Mouse (Mus musculus) left cerebral cortex, postnatal 14 days (tissue): ENCODE measurements around the gene Abtb2. TPM values are rescaled to one million over a fixed set of nuclear protein-coding genes. Genes with fewer than 3 reads are reported as not detected.

Source experiments
- DNase-seq, 2 experiments: peaks; one replicate each; pipeline ENCODE4 v3.0.0; 2021 to 2022; ENCODE audit warnings: low spot score in 2 of 2, mixed read lengths in 1 of 2
- intact Hi-C: fragments of 180-260 bp; cut with DNase I; formaldehyde crosslinking; loops from one replicate; pipeline ENCODE4 v1.15.1; 2025
- total RNA-seq, 2 experiments: library from RNA; stranded (reverse); gene quantifications; 2 replicates each; pipeline ENCODE4 v1.2.3; 2021

Gene Abtb2
- total RNA-seq, 2 experiments from 2014 or later, result 13.4 to 13.7 TPM

DNA sequence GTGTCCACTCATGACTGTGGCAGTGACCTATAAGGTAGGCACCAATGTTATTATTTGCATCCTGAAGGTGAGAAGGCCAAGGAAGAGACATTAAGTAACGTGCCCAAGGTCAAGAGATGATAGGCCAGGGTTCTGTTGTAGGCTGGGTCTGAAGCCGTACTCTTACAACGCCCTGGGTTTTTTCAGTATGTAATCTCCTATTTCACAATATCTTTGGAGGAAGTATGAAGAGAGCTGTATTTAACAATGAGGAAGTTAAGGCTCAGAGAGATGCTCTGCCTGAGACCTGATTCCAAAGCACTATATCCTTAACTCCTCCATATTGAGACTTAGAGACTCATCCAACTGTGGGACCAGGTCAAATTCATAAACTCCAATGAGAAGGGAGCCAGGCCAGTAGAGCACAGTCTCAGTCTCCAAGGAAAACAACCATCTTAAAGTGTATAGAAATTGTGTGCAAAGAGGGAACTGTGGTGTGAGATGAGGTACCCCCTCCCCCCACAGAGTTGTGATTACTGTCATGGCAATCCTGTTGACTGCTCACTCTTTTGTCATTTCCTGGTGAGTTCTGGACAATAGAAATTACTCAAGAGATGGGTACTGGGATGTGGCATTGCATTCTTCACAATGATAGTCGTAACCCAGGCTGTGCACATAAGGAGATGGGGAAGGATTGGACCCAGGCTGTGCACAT, 39.8 kb downstream of the Abtb2 start:
- no peak for DNase-seq
- intact Hi-C loops, result no loop called here

DNA sequence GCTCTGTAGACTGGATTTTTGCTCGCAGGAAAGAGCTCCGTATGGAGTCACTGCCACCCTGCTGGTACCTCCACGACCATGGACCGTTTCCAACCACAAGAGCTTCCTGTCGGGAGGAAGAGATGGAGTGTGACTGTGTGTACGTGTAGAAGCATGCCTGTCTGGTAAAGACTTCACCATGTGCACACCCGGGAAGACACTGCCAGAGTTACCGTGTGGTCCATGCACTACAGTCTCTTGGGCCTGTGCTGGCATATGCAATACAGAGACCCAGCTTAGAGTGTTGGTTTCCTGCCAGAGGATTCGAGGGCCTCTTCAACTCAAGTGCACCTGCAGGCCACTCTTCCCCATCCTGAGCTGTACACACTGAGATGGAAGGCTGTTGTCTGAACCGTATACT, 41.8 kb downstream of the Abtb2 start:
- no peak for DNase-seq

DNA sequence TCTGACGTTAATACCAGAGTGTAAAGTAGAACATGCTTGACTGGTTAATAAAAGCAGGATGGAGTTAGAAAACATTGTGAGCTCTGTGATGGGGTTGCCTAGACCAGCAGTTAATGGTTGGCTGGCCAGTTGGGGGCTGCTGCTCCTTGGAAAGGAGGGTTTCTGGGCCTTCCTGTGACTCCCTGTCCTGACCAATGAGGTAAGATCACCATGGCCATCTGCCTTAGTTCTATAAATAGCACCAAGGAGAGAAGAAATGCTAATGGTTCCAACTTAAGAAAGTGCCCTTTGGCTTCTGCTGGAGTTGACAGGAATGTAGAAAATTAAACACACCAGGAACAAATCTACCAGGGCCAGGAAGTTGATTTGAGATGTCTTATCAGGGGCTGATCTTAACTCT, 42.8 kb downstream of the Abtb2 start:
- intact Hi-C loops, result no loop called here
- no peak for DNase-seq

More for the DNA sequence above, 41.8 kb downstream of the Abtb2 start:
- intact Hi-C loops, result no loop called here

DNA sequence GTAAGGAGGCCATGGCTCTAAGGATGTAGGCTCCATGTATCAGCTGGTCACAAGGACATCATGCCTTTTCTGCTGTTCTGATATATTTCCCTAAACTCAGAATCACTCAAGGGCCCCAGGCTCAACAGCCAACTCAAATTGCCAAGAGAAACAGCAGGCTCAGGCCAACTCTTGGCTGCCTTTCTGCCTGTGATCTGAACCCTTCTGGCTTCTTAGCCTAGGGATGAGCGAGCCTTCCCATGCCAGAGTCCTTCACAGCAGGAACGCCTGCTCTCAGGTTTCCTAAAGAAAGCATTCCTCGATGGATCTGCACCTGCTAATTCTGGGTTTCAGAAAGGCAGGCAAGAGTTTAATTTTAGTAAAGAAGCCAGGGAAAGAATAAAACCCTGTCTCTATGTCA, 43.4 kb downstream of the Abtb2 start:
- DNase-seq, result no peak
- intact Hi-C loops, result no loop called here

DNA sequence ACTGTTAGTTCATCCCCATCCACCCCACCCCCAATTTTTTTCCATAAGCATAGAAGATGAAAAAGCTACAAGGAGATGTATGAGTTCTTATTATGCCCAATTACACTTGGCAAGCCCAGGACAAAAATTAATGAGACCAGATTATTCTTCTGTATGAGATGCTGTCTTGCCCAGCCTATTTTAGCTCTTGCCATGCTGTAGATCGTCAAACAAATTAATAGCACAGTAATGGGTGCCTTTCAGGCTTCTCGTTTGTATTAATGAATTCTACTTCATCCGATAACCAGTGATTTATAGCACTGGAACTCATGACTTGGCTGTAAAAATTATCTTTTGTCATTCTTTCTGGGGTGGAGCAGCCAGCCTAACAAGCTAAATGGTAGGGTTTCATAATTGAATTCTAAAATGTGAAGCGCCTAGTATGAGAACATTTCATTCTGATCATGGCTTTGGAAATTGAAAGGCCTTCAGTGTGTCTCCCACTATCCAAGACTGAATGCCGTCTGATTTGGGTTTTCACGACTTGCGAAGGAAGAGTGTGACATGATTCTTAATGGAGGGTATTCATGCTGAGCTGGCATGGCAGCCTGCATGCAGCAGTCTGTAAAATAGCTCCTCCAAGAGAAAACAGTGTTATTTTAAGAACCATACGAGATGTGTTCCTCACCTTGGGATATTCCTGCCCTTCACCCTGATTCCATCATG, 44.9 kb downstream of the Abtb2 start:
- peak in 1 of 2 experiments; percentile 18 for DNase-seq
- intact Hi-C loops, result no loop called here

DNA sequence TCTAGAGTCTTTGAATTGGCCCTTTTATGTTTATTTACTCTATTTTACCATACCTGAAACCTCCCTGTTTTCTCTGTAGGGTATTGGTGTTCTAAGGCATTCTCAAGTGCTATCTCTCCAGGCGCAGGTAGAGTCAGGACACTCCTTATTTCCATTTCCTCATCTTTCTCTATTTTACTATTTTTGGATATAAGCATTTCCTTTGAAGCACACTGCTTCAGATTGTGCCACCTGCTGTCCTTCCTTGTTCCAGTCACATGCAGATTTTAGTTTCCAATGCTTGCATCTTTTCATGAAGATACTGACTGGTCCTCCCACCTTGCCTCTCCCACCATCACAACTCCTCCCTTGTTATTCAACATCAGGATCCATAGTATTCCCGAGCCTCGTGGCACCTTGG, 47.8 kb downstream of the Abtb2 start:
- no peak for DNase-seq

DNA sequence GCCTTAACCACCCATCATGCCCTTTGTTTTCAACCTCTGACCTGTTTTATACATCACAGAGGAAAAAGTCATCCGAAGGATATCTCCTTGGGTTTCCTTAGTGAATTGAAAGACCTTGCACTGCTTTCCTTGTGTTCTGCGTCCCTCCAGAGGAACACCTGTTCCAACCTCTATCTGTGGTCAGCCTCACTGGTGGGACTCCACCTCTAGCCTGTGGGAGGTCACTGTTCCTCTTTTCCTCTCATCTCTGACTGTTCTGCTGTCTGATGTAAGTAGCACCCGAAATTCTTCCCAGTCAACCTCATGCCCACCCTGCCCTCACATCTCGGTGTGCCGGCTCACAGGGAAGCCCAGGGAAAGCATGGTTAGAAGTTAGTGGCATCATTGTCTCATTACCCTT, 48.9 kb downstream of the Abtb2 start:
- intact Hi-C loops, result no loop called here
- no peak for DNase-seq

More for the DNA sequence above, 47.8 kb downstream of the Abtb2 start:
- intact Hi-C loops, result no loop called here

DNA sequence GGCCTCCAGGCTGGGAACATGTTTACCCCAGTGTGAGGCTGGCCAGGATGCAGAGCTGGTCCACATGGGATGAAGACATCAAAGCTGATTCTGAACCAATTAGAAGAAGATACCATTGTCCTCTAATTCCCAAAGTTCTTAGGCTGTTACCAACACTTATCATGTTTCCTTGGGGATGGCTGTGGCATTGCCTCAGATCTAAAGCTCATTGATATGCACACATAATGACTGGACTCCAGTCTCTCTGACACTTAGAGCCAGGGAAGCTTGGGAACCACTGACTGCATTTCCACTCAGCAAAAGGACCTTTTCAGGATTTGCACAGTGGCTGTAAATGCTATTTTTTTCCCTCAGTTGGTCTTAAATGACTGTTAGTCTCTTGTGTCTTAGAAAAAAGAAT, 52.3 kb downstream of the Abtb2 start:
- no peak for DNase-seq
- intact Hi-C loops, result no loop called here

DNA sequence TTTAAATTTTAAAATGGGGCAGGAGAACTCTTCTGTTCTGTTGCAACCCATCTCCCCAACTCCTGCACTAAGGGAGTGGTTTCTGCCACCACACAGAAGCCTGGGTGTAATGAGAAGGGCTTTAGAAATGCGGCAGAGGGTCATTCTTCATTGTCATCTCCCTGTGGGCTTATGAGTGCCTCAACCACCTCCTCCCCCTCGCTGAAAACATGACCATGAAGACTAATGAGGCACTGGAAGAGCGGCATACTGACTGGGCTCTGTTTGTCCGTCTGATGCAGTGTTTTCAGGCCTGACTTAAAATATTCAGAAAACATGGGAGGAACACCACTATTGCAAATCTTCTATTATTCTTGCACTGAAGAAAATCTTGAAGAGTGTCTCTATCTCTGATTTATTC, 56.8 kb downstream of the Abtb2 start:
- DNase-seq, result no peak
- intact Hi-C loops, result no loop called here

DNA sequence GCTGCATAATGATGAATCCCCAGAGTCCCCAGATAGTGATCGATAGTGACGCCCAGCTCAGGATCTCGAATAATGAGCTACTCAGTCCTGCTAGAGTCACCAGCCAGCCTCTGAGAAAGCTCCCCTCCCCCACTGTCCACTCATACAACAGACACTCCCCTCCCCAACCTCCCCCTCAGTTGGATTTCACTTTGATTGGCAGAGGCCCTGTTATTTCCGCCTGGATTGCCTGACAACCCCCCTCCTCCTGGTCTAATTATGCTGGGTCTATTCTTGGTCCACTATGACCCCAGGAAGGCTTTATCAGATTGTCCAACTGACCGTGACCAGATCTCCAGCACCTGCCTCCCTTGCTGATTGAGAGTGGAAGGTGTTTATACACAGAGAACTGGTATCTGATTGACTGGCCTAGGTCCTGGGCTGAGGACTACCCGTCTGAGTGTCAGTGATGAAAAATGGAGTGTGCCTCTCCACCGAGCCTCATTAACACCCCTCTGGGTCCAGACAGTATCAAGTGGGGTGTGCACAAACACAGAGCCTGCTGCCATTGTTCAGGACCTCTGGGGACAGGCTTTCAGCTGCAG, 59.3 kb downstream of the Abtb2 start:
- no peak for DNase-seq
- intact Hi-C loops, result no loop called here

DNA sequence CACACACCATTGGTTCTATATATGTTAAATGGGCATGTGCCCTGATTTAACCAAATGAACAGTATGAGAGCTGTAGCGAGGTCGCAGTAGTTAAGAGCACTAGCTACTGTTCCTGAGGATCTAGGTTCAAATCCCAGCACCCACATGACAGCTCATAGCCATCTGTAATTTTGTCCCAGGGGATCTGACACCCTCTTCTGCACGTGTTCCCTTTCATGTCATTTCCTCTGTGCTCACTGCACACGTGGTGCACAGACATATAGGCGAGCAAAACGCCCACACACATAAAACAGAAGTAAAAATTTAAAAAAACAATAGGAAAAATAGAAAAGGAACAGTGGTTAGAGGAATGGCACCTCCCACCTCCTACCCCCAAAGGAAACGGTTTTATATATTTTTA, 61.0 kb downstream of the Abtb2 start:
- intact Hi-C loops, result no loop called here

DNA sequence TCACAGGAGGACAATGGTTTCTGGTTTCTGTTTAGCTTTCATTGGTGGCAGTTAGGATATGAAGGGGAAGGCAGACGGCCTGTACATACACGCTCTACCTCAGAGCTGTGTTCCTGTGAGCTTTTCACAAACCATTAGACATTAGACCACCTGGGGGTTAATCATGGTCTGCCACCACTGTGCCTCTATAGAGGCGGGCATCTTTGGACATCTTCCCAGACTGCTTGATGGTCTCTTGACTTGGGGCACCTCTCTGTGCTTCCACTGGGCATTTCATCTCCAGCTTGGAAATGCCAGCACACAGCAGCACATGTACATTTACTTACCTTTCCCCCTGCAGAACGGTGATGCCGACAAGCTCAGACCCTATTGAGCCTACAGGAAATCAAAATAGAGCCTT, 63.8 kb downstream of the Abtb2 start:
- DNase-seq, result no peak
- intact Hi-C loops, result no loop called here

More for the DNA sequence above, 61.0 kb downstream of the Abtb2 start:
- DNase-seq, result no peak

DNA sequence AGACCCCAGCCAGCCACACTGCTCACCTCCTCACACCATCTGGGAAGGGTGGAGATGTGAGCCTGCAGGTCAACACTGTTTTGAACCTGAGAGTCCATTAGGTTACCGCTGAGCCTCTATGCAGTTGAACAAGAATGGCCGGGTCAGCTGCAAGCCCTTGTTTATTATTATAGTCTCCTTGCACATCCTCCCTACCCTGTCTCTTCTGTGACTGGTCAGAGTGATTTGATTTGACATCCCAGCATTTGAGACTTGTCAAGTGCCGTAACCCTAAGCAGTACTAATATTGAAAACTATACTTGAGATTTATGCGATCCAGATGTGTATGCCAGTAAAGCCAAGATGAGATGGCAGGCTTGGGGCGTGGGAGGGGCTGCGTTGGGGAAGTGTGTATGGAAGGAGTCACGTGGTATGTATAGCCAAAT, 65.2 kb downstream of the Abtb2 start:
- intact Hi-C loops, result no loop called here
- no peak for DNase-seq

DNA sequence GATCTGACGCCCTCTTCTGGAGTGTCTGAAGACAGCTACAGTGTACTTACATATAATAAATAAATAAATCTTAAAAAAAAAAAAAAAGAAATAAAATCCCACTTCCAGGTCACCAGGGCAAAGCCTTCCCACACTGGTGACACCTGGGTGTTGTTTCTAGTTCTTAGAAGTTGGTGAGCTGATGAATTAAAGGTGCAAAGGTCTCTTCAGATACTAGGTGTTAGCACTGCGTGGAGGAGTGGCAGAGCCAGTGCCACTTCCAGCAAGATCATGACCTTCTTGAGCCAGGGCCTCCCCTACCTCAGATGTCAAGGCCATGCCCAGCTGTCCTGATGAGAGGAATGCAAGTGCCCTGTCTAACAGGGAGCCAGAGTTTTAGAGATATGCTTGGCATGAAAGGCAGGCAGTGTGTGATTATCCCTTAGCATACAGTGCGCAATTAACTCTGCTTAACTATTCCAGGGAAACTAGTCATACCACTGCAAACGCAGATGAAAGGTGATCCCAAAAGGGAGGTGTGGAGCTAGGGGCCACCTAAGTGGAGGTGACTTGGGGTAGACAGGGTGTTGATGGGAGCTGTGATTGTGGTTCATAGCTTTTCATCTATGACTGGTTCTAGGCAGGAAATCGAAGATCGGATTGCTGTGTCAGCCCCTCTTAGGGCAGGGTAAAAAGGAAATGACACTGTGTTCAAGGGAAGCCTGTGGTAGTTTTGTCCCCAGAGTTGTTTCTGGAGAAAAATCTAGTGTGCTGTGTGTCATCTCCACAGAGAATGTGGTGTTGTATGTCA, 66.2 kb downstream of the Abtb2 start:
- DNase-seq, result no peak
- intact Hi-C loops, result no loop called here

DNA sequence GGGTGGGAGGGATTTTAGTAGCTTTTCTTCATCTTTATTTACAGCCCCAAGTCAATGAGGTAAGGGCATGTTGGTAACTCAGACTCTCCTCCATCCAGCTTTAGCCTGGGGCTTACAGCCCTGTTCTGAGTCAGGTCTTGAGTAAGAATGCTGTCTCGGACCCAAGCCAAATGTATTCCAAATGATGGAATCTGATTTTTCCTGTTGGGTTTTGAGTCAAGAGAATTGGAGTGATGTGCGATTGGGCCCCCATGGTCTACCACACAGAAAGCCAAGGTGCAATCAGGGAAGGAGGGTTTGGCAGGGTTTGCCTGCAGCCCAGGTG, 66.8 kb downstream of the Abtb2 start:
- no peak for DNase-seq
- intact Hi-C loops, result no loop called here

DNA sequence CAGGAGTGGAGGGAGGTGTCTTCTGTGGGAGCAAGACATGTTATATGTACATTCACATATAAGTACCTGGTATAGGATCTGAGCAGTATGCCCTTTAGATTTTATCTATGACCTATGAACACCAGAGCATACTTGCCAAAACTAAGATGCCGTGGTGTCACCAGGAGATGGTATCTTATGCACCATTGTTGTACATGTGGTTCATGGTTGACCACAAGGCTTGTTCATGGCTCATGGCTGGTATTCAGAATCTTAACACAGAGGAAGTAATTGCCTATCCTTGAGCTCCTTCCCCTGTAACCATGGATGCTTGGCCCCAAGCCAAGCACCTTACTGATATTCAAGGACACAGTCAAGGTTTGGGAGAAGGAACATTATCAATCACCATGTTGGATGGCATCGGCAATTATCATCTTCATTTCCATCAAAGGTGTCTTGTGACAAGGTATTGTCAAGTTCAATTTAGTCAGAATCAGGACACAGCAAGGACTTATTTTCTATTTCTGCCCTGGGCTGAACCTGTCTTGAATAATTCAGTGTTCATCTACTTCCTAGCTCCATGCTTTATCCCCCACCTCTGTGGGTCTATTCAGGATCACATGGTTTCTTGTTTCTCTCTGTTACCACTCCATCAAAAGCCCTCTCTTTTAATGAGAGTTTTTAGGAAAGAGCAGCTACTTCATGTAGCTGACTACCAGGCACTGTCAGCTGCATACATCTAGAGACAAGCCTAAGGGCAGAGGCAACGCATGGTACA, 69.8 kb downstream of the Abtb2 start:
- intact Hi-C loops, result no loop called here
- no peak for DNase-seq

DNA sequence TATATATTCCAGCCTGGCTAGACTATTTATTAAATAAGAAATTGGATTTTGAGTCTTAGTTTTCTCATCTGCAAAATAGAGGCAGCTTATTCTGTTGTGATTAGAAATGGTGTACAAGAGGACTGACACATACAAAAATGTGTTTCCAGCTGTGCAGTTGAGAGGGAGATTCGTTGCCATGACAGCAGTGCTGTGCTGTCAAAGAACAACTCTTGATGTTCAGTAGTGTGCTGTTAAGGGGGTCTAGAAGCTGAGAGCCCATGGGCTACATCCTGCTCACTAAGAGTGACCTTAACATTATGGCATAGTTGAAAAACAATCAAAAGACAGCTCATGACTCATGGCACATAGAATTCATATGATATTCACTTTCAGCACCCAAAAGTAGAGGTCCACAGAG, 71.3 kb downstream of the Abtb2 start:
- intact Hi-C loops, result no loop called here
- no peak for DNase-seq

DNA sequence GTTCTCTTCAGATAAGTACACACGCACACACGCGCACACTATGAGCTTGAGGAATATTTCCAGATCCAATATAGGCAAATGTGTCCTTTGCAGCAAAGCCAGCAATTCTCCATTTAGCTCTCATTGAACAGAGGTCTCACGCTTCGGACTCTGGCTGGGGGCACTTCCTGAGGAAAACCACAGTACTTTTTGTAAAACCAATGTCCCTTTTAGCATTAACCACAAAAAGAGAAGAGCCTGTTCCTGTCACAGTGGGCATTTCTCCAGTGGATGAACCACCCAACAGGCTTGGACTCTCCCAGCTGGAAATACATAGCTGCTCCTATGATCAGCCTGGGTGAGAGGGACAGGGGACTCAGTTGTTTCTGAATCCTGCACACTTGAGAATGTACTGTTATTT, 71.8 kb downstream of the Abtb2 start:
- no peak for DNase-seq
- intact Hi-C loops, result no loop called here

DNA sequence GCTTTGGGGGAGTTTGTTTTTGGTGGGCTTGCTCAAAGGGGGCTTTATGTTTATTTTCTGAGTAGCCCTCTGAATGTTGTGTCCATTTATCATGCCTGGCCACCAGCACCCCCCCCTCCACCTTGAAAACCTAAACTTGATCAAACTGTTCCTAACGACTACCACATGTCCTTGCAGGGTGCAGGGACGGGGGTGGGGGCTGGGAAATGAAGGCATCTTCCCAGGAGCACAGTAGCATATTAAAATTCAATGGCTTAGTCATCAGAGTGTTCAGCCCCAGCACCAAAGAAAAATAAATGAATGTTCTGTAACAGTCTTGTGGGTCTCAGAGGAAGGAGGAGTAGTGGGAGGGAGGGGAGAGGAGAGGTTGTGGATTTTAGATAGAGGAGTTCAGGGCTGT, 73.6 kb downstream of the Abtb2 start:
- no peak for DNase-seq
- intact Hi-C loops, result loop anchor here (5.0 kb wide), 1 partner anchor 72 kb away; the partner anchor contains the start of gene Abtb2
